Mouse (Mus musculus) liver, embryonic 14.5 days (tissue): ENCODE measurements around the gene Hectd4. TPM values are rescaled to one million over a fixed set of nuclear protein-coding genes. Genes with fewer than 3 reads are reported as not detected.

Source experiments
- ATAC-seq: fragments of 200-750 bp; cut with Nextera tagmentation; 2 replicates; pipeline ENCODE4 v1.8.0; 2017; ENCODE audit warnings: moderate number of reproducible peaks, mild to moderate bottlenecking, moderate library complexity; ENCODE audit not compliant: insufficient read depth
- DNase-seq, 3 experiments: peaks; one replicate each; pipeline ENCODE4 v3.0.0-alpha.2; 2012 to 2013; ENCODE audit warnings: low read depth in 3 of 3, low spot score in 3 of 3
- H3K27ac ChIP-seq: fragments of 300-500 bp; sonication (generic); 2 replicates; pipeline ENCODE4 v1.5.1; 2014; ENCODE audit warnings: moderate library complexity, mild to moderate bottlenecking, control low read depth, inconsistent platforms
- H3K27me3 ChIP-seq: fragments of 300-500 bp; sonication (generic); 2 replicates; pipeline ENCODE4 v1.6.1; 2014; ENCODE audit warnings: mild to moderate bottlenecking, low read length, moderate library complexity; ENCODE audit not compliant: control insufficient read depth, insufficient read depth
- H3K36me3 ChIP-seq: fragments of 300-500 bp; sonication (generic); replicated peaks from 2 replicates; pipeline ENCODE4 v1.6.1; 2014; ENCODE audit warnings: low read depth; ENCODE audit not compliant: control insufficient read depth, insufficient read depth
- H3K4me1 ChIP-seq, 2 experiments: fragments of 200-500 bp in 1 of 2; fragments of 300-500 bp in 1 of 2; sonication (generic) in 1 of 2; replicated peaks; 2 replicates each; pipeline ENCODE4 v1.6.1; 2012 to 2014; ENCODE audit warnings: antibody characterized with exemption in 1 of 2, inconsistent platforms in 1 of 2, low read length in 1 of 2; ENCODE audit not compliant: control insufficient read depth in 2 of 2, insufficient read depth in 2 of 2
- H3K4me2 ChIP-seq: fragments of 300-500 bp; sonication (generic); 2 replicates; pipeline ENCODE4 v1.6.1; 2014; ENCODE audit warnings: low read depth, mild to moderate bottlenecking, control low read depth, moderate library complexity
- H3K4me3 ChIP-seq, 2 experiments: fragments of 200-500 bp in 1 of 2; fragments of 300-500 bp in 1 of 2; sonication (generic) in 1 of 2; 2 replicates each; pipeline ENCODE4 v1.5.1; 2012 to 2014; ENCODE audit warnings: low read depth in 2 of 2, low read length in 2 of 2, mild to moderate bottlenecking in 2 of 2, control low read depth in 1 of 2, inconsistent platforms in 1 of 2, moderate library complexity in 1 of 2; ENCODE audit not compliant: insufficient read depth in 1 of 2
- H3K9ac ChIP-seq: fragments of 300-500 bp; sonication (generic); replicated peaks from 2 replicates; pipeline ENCODE4 v1.6.1; 2014; ENCODE audit warnings: mild to moderate bottlenecking, control low read depth, moderate library complexity
- H3K9me3 ChIP-seq: fragments of 300-500 bp; sonication (generic); 2 replicates; pipeline ENCODE4 v1.6.1; 2016; ENCODE audit warnings: low read length, mixed read lengths; ENCODE audit not compliant: control insufficient read depth
- CTCF ChIP-seq: IDR thresholded peaks from 2 replicates; pipeline ENCODE4 v1.5.1; 2016; ENCODE audit warnings: antibody characterized with exemption, low read depth, control low read depth
- EP300 ChIP-seq: IDR thresholded peaks from 2 replicates; pipeline ENCODE4 v1.6.1; 2016; ENCODE audit warnings: antibody characterized with exemption, low read depth
- WGBS: fragments of 180-500 bp; shearing (Covaris S2); extraction: QIAGEN DNeasy Blood & Tissue Kit; methylation state at CpG from one replicate; pipeline ENCODE4 v1.1.7; 2014; ENCODE audit not compliant: insufficient replicate concordance; 5-methylcytosine and 5-hydroxymethylcytosine counted together
- polyA plus RNA-seq, 2 experiments: library from polyadenylated mRNA; depleted of rRNA in 1 of 2; stranded (reverse) in 1 of 2; unstranded in 1 of 2; fragments of >200 nt; fragmentation: Nextera tagmentation in 1 of 2; extraction: Ambion mirVana in 1 of 2; gene quantifications; 2 replicates each; pipeline versions ENCODE4 v1.2.1 to v1.2.3; 2012 to 2014

Gene Hectd4
- polyA plus RNA-seq (2012; rRNA removed), result 15.8 and 16.1 TPM in 2 replicates
- polyA plus RNA-seq (2014; fragmentation: Nextera tagmentation; extraction: Ambion mirVana), result 11.1 and 11.2 TPM in 2 replicates

- H3K27me3 ChIP-seq, result no peaks in the 10 kb centered on the region
- peak within 1 kb of the TSS; percentile 92 for H3K9ac ChIP-seq
- TF ChIP-seq EP300 (0 out of 2 replicates have a peak, but pooled peaks have one; percentile 28), CTCF (0 out of 2 replicates have a peak, but pooled peaks have one; percentile 6)
- no peaks in the 10 kb centered on the region for H3K9me3 ChIP-seq
- peaks cover 8% of the 10 kb centered on the region; the same call in 1 of the 2 replicates for H3K36me3 ChIP-seq
- H3K4me1 ChIP-seq, result peaks cover 43 to 44% of the 10 kb centered on the region in 2 experiments
- peak within 1 kb of the TSS; percentile 83 to 100 for H3K4me3 ChIP-seq
- under 1% methylated on average over 83 of the region's 90 CpGs for WGBS
- ATAC-seq (peak; percentile 36), DNase-seq (peak; percentile 92)
- peak within 1 kb of the TSS; percentile 76 for H3K27ac ChIP-seq
- peak within 1 kb of the TSS; percentile 82 for H3K4me2 ChIP-seq
Observed at GRCm38 (mm10) chr5:121219980-121220731, at the start of gene Hectd4. Gene Hectd4, plus strand, starts transcription at chr5:121220219.

- Histone ChIP-seq H3K27ac (no peak overlapping the region), H3K9me3 (no peaks in the 10 kb centered on the region), H3K4me1 (0 out of 4 replicates have a peak, but pooled peaks cover 0 to 2% of the 10 kb centered on the region in 2 experiments), H3K4me2 (no peak overlapping the region), H3K9ac (no peak overlapping the region), H3K4me3 (no peak overlapping the region), H3K36me3 (no peaks in the 10 kb centered on the region; the same call in 1 of the 2 replicates), H3K27me3 (no peaks in the 10 kb centered on the region)
- no peak for DNase-seq
- no peak for TF ChIP-seq EP300
- peak; percentile 23; the same call in 1 of the 2 replicates for TF ChIP-seq CTCF
- 79% methylated on average over 4 of the region's 4 CpGs for WGBS
- no peak for ATAC-seq
Observed at GRCm38 (mm10) chr5:121172835-121173234, 47.2 kb upstream of the Hectd4 start.

- ATAC-seq, result no peak
Observed at GRCm38 (mm10) chr5:121179077-121179857, 40.8 kb upstream of the Hectd4 start.

GRCm38 (mm10) chr5:121183269-121183668, 36.8 kb upstream of the Hectd4 start:
- H3K36me3 ChIP-seq, result no peaks in the 10 kb centered on the region
- H3K4me2 ChIP-seq, result no peak overlapping the region
- ATAC-seq, result no peak
- 71% methylated on average over 9 of the region's 9 CpGs for WGBS
- TF ChIP-seq CTCF (no peak), EP300 (no peak)
- H3K4me3 ChIP-seq, result no peak overlapping the region
- peaks cover 16 to 37% of the 10 kb centered on the region in 2 experiments for H3K4me1 ChIP-seq
- DNase-seq, result no peak
- H3K27ac ChIP-seq, result no peak overlapping the region
- no peaks in the 10 kb centered on the region for H3K9me3 ChIP-seq
- no peaks in the 10 kb centered on the region for H3K27me3 ChIP-seq
- H3K9ac ChIP-seq, result no peak overlapping the region

More at GRCm38 (mm10) chr5:121179077-121179857, 40.8 kb upstream of the Hectd4 start:
- TF ChIP-seq CTCF, result no peak
- no peak for TF ChIP-seq EP300
- H3K4me2 ChIP-seq, result no peak overlapping the region
- no peaks in the 10 kb centered on the region for H3K27me3 ChIP-seq
- H3K4me1 ChIP-seq, result peaks cover 0 to 13% of the 10 kb centered on the region in 2 experiments; a peak in 2 of 4 replicates
- no peak for DNase-seq
- no peaks in the 10 kb centered on the region for H3K36me3 ChIP-seq
- no peak overlapping the region for H3K27ac ChIP-seq
- no peak overlapping the region for H3K4me3 ChIP-seq
- WGBS, result 67% methylated on average over 9 of the region's 9 CpGs
- no peak overlapping the region for H3K9ac ChIP-seq
- no peaks in the 10 kb centered on the region for H3K9me3 ChIP-seq
